25 mouse cellular contexts compared by ENCODE assay signal in genomic region chr8:119947653-119948052, GRCm38 (mm10). TPM values are rescaled to one million over a fixed set of nuclear protein-coding genes. Genes with fewer than 3 reads are reported as not detected.
"Had no signal": no experiment of that assay in that cellular context is flagged by ENCODE, and none has a peak within 500 bp of the region (broad histone marks: within the 10 kb centered on the region; RNA-seq: fewer than 3 reads in every experiment).

No protein-coding gene starts in this region.

- H3K4me3 ChIP-seq: left cerebral cortex, adult 2 months; limb, embryonic 15.5 days; liver, embryonic 12.5 days; liver, embryonic 15.5 days; lung, embryonic 15.5 days; megakaryocyte, embryonic 14.5 days; neural tube, embryonic 12.5 days; neural tube, embryonic 15.5 days; stomach, embryonic 15.5 days had no signal

- H3K4me2 ChIP-seq: limb, embryonic 15.5 days; liver, embryonic 12.5 days; liver, embryonic 15.5 days; lung, embryonic 15.5 days; midbrain, embryonic 11.5 days; neural tube, embryonic 12.5 days; neural tube, embryonic 15.5 days; stomach, embryonic 15.5 days had no signal

- H3K27me3 ChIP-seq: limb, embryonic 15.5 days; liver, embryonic 12.5 days; liver, embryonic 15.5 days; lung, embryonic 15.5 days; megakaryocyte, embryonic 14.5 days; neural tube, embryonic 12.5 days; neural tube, embryonic 15.5 days; stomach, embryonic 15.5 days had no signal

- DNase-seq: kidney, adult 18-20 months; kidney, postnatal 25 days; layer of hippocampus, postnatal 36 days; lung, adult 18-20 months; lung, postnatal 10 days; lung, postnatal 36 days; spleen, adult 18-20 months; thymus, postnatal 25 days had no signal

- H3K27ac ChIP-seq: kidney, postnatal 0 days; left cerebral cortex, adult 2 months; limb, embryonic 15.5 days; liver, embryonic 12.5 days; liver, embryonic 15.5 days; lung, embryonic 15.5 days; neural tube, embryonic 12.5 days; neural tube, embryonic 15.5 days; stomach, embryonic 15.5 days had no signal

- H3K9me3 ChIP-seq: limb, embryonic 15.5 days; liver, embryonic 12.5 days; liver, embryonic 15.5 days; lung, embryonic 15.5 days; megakaryocyte, embryonic 14.5 days; neural tube, embryonic 12.5 days; neural tube, embryonic 15.5 days; stomach, embryonic 15.5 days had no signal

- H3K9ac ChIP-seq: limb, embryonic 15.5 days; liver, embryonic 12.5 days; liver, embryonic 15.5 days; lung, embryonic 15.5 days; neural tube, embryonic 12.5 days; neural tube, embryonic 15.5 days; stomach, embryonic 15.5 days had no signal

- ATAC-seq: intestine, embryonic 16.5 days; liver, embryonic 12.5 days had no signal

- H3K4me1 ChIP-seq: liver, embryonic 12.5 days; liver, embryonic 15.5 days; lung, embryonic 15.5 days; stomach, embryonic 15.5 days had no signal

RNA-seq across cellular contexts. Expression of gene Gm20388, which starts 37.0 kb away (rescaled TPM):
- total RNA-seq: layer of hippocampus, postnatal 10 days had no signal
- polyA plus RNA-seq: kidney, embryonic 14.5 days; kidney, postnatal 0 days; limb, embryonic 11.5 days; liver, embryonic 12.5 days; liver, embryonic 15.5 days; midbrain, embryonic 11.5 days; midbrain, postnatal 0 days; neural tube, embryonic 12.5 days; neural tube, embryonic 15.5 days; stomach, embryonic 15.5 days; thymus, postnatal 0 days had no signal
